Mouse (Mus musculus) heart, embryonic 16.5 days (tissue): ENCODE measurements around the gene Sema7a. TPM values are rescaled to one million over a fixed set of nuclear protein-coding genes. Genes with fewer than 3 reads are reported as not detected.

Experiments
- ATAC-seq: fragments of 200-750 bp; cut with Nextera tagmentation; replicated peaks from 2 replicates; pipeline ENCODE4 v1.8.0; 2017; ENCODE audit warnings: moderate number of reproducible peaks; ENCODE audit not compliant: insufficient read depth, low FRiP score; ENCODE audit errors: extremely low read depth
- H3K27ac ChIP-seq: fragments of 300-500 bp; sonication (generic); 2 replicates; pipeline ENCODE4 v1.5.1; 2014; ENCODE audit warnings: mild to moderate bottlenecking, low read length, control low read depth, moderate library complexity
- H3K27me3 ChIP-seq: fragments of 300-500 bp; sonication (generic); 2 replicates; pipeline ENCODE4 v1.6.1; 2014; ENCODE audit warnings: low read length, mixed read lengths; ENCODE audit not compliant: control insufficient read depth, insufficient read depth
- H3K36me3 ChIP-seq: fragments of 300-500 bp; sonication (generic); 2 replicates; pipeline ENCODE4 v1.6.1; 2014; ENCODE audit not compliant: control insufficient read depth, insufficient read depth
- H3K4me1 ChIP-seq: fragments of 300-500 bp; sonication (generic); 2 replicates; pipeline ENCODE4 v1.6.1; 2014; ENCODE audit warnings: low read length, mixed read lengths; ENCODE audit not compliant: control insufficient read depth, insufficient read depth
- H3K4me2 ChIP-seq: fragments of 300-500 bp; sonication (generic); 2 replicates; pipeline ENCODE4 v1.6.1; 2014; ENCODE audit warnings: low read depth, mild to moderate bottlenecking, control low read depth, low read length
- H3K4me3 ChIP-seq: fragments of 300-500 bp; sonication (generic); 2 replicates; pipeline ENCODE4 v1.5.1; 2014; ENCODE audit warnings: mild to moderate bottlenecking, control low read depth, low read length
- H3K9ac ChIP-seq: fragments of 300-500 bp; sonication (generic); 2 replicates; pipeline ENCODE4 v1.6.1; 2014; ENCODE audit warnings: low read length, control low read depth
- H3K9me3 ChIP-seq: fragments of 300-500 bp; sonication (generic); replicated peaks from 2 replicates; pipeline ENCODE4 v1.6.1; 2016; ENCODE audit warnings: low read length; ENCODE audit not compliant: control insufficient read depth
- WGBS: fragments of 180-500 bp; shearing (Covaris S2); extraction: QIAGEN DNeasy Blood & Tissue Kit; methylation state at CpG from one replicate; pipeline ENCODE4 v1.1.7; 2014; 5-methylcytosine and 5-hydroxymethylcytosine counted together
- polyA plus RNA-seq: library from polyadenylated mRNA; unstranded; fragments of >200 nt; fragmentation: Nextera tagmentation; extraction: Ambion mirVana; gene quantifications from 2 replicates; pipeline ENCODE4 v1.2.1, GENCODE M21; 2015

The Sema7a gene
- polyA plus RNA-seq, 1 experiment from 2014 or later: 0.60 TPM

DNA sequence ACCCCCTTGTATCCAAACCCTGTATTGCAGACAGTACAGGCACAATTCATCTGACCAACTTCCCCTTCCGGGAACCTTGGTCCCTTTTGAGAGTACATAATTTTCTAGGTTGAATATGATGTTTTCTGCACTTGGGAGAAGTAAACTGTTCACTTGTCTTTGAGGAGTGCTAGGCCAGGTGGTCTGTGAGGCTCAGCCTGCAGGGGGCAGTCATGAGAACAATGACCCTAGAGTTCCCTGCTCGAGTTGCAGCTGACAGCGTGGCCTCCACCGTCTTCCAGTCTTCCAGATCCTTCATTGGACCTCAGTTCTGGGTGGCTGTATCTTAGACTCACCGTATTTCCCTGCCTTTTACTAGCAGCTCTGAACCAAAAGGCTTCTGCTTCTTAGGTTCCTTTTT is 4.7 kb downstream of the Sema7a start:
- peaks cover 13% of the 10 kb centered on the region for H3K4me1 ChIP-seq
- ATAC-seq: no peak

DNA sequence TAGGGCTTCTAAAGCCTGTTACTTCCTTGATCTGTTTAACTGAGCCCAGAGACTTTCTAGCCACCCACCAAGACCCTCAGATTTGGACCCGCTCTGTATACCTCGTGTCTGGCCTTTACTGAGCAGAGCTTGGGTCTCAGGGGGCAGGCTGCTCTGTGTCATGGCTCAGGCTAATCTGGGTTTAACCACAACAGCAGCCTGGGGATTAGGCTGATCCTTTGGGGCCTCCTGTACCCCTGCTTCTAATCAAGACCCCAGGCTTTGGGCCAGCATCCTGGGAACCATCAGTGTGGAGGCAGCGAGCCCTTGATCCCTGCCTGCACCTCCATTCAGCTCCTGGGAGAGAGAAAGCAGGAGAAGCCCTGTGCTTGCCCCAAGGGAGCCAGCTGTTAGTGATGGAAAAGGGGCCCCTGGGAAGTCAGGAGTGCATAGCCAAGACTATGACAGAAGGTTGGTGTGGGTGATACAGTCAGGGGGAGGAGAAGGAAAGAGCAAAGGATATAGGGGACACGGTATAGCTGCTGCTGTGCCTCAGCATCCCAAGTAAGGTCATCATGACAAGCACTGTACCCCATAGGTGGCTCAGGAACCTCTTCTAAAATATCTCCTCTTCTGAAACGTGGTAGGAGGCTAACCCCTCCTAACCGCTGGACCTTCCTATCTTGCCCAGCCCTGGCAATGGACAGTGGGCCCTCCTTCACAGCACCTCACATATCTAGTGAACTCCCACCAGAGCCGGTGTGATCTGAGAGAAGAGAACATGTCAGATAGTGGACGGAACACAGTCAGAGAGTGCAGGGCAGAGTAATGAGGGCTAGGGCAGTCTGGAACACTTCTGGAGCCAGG is 6.1 kb downstream of the Sema7a start:
- Histone ChIP-seq H3K27ac (no peak overlapping the region), H3K4me3 (no peak overlapping the region), H3K36me3 (no peaks in the 10 kb centered on the region), H3K4me2 (no peak overlapping the region), H3K4me1 (peaks cover 17% of the 10 kb centered on the region), H3K27me3 (peaks cover 31% of the 10 kb centered on the region), H3K9ac (no peak overlapping the region), H3K9me3 (no peaks in the 10 kb centered on the region)
- 65% methylated on average over 8 of the region's 8 CpGs for WGBS
- no peak for ATAC-seq

More for the DNA sequence above, 4.7 kb downstream of the Sema7a start:
- Histone ChIP-seq H3K27me3 (peaks cover 31% of the 10 kb centered on the region), H3K4me3 (no peak overlapping the region), H3K27ac (no peak overlapping the region), H3K4me2 (no peak overlapping the region), H3K9me3 (no peaks in the 10 kb centered on the region), H3K36me3 (no peaks in the 10 kb centered on the region), H3K9ac (no peak overlapping the region)
- WGBS: 19% methylated on average over 5 of the region's 5 CpGs

GRCm38 (mm10) chr9:57947381-57948030 is 7.6 kb downstream of the Sema7a start:
- no peak overlapping the region for H3K9ac ChIP-seq
- no peak overlapping the region for H3K4me3 ChIP-seq
- H3K4me1 ChIP-seq: peaks cover 15% of the 10 kb centered on the region
- no peaks in the 10 kb centered on the region for H3K9me3 ChIP-seq
- no peak overlapping the region for H3K4me2 ChIP-seq
- H3K36me3 ChIP-seq: no peaks in the 10 kb centered on the region
- ATAC-seq: no peak
- no peak overlapping the region for H3K27ac ChIP-seq
- WGBS: 56% methylated on average over 7 of the region's 7 CpGs
- peaks cover 17% of the 10 kb centered on the region for H3K27me3 ChIP-seq

DNA sequence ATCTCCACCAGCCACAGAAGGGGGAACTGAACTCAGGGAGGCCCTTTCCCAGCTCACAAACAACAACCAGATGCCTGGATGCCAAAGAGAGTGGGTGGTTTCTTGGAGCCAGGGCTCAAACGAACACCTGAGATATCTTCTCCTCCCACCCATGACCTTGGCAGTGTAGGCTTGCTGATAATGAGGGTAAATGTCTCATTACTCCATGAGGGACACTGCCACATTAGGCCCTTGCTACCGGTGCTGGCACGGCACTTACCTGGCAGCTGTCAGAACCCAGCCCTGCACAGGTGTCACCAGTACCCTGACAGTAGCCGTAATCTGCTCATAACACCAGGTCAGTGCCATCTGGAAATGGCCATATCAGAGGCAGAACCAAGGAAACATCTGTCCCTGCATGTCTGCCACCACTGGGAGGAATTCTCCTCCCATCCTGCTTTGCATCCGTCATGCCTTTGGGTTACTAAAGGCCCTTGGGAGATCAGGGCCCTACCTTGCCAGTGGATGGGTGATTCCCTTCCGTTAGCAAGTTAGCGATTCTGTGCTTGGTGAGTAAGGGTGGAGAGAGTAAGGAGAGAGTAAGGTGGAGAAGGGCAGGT is 8.5 kb downstream of the Sema7a start:
- H3K4me2 ChIP-seq: no peak overlapping the region
- 78% methylated on average over 7 of the region's 7 CpGs for WGBS
- H3K9ac ChIP-seq: no peak overlapping the region
- no peak overlapping the region for H3K4me3 ChIP-seq
- no peaks in the 10 kb centered on the region for H3K36me3 ChIP-seq
- no peak overlapping the region for H3K27ac ChIP-seq
- H3K9me3 ChIP-seq: no peaks in the 10 kb centered on the region
- ATAC-seq: no peak
- H3K27me3 ChIP-seq: peaks cover 8% of the 10 kb centered on the region
- H3K4me1 ChIP-seq: peaks cover 15% of the 10 kb centered on the region

GRCm38 (mm10) chr9:57949102-57949704 is 9.3 kb downstream of the Sema7a start:
- no peak overlapping the region for H3K4me2 ChIP-seq
- no peak for ATAC-seq
- H3K4me1 ChIP-seq: peaks cover 15% of the 10 kb centered on the region
- no peaks in the 10 kb centered on the region for H3K9me3 ChIP-seq
- H3K27ac ChIP-seq: no peak overlapping the region
- WGBS: 73% methylated on average over 8 of the region's 8 CpGs
- no peak overlapping the region for H3K4me3 ChIP-seq
- no peak overlapping the region; the same call in 1 of the 2 replicates for H3K9ac ChIP-seq
- no peaks in the 10 kb centered on the region for H3K36me3 ChIP-seq
- peaks cover 8% of the 10 kb centered on the region for H3K27me3 ChIP-seq

GRCm38 (mm10) chr9:57949879-57950278 is 10.0 kb downstream of the Sema7a start:
- H3K27me3 ChIP-seq: peaks cover 6% of the 10 kb centered on the region
- no peaks in the 10 kb centered on the region for H3K9me3 ChIP-seq
- H3K27ac ChIP-seq: peak overlapping the region; percentile 30; the same call in 1 of the 2 replicates
- no peak overlapping the region; the same call in 1 of the 2 replicates for H3K9ac ChIP-seq
- H3K36me3 ChIP-seq: no peaks in the 10 kb centered on the region
- WGBS: 24% methylated on average over 8 of the region's 8 CpGs
- H3K4me3 ChIP-seq: no peak overlapping the region
- ATAC-seq: no peak; the same call in 1 of the 2 replicates
- peaks cover 12% of the 10 kb centered on the region for H3K4me1 ChIP-seq
- H3K4me2 ChIP-seq: no peak overlapping the region

- no peaks in the 10 kb centered on the region for H3K36me3 ChIP-seq
- 65% methylated on average over 9 of the region's 9 CpGs for WGBS
- H3K9ac ChIP-seq: no peak overlapping the region
- no peaks in the 10 kb centered on the region for H3K9me3 ChIP-seq
- H3K4me3 ChIP-seq: no peak overlapping the region
- no peak overlapping the region for H3K27ac ChIP-seq
- H3K27me3 ChIP-seq: peaks cover 3% of the 10 kb centered on the region; the same call in 1 of the 2 replicates
- no peak for ATAC-seq
- H3K4me1 ChIP-seq: peaks cover 12% of the 10 kb centered on the region
- no peak overlapping the region for H3K4me2 ChIP-seq
Observed at GRCm38 (mm10) chr9:57950519-57950918, 10.6 kb downstream of the Sema7a start.

- ATAC-seq: no peak
- H3K9me3 ChIP-seq: no peaks in the 10 kb centered on the region
- H3K4me1 ChIP-seq: peaks cover 10% of the 10 kb centered on the region
- no peak overlapping the region; the same call in 1 of the 2 replicates for H3K27ac ChIP-seq
- H3K4me2 ChIP-seq: no peak overlapping the region
- H3K27me3 ChIP-seq: no peaks in the 10 kb centered on the region
- no peaks in the 10 kb centered on the region for H3K36me3 ChIP-seq
- no peak overlapping the region for H3K9ac ChIP-seq
- 59% methylated on average over 6 of the region's 6 CpGs for WGBS
- H3K4me3 ChIP-seq: no peak overlapping the region
Observed at GRCm38 (mm10) chr9:57951993-57952392, 12.1 kb downstream of the Sema7a start.
